ENCODE assay signal across 8 mouse cellular contexts in genomic region chr11:78512025-78512957, GRCm38 (mm10). TPM values are rescaled to one million over a fixed set of nuclear protein-coding genes. Genes with fewer than 3 reads are reported as not detected.
DNase-seq lines count a peak whose midpoint lies in the region; ATAC-seq and TF ChIP-seq lines count a peak whose summit lies in the region.

Gene Tmem199, minus strand, starts transcription at chr11:78512172.
Gene Poldip2, plus strand, starts transcription at chr11:78512193.

- peaks cover 64% of the 10 kb centered on the region for H3K36me3 ChIP-seq in G1E (replicated peaks)
- H3K36me3 ChIP-seq in forebrain, postnatal 0 days (ENCODE audit: insufficient read depth), result peaks cover 44% of the 10 kb centered on the region
- peaks cover 56% of the 10 kb centered on the region for H3K36me3 ChIP-seq in lung, embryonic 15.5 days

- under 1% methylated on average over 67 of the region's 67 CpGs for WGBS in forebrain, postnatal 0 days
- 0% methylated on average over 66 of the region's 67 CpGs for WGBS in lung, embryonic 15.5 days

- DNase-seq in G1E (ENCODE audit: low spot score), result peak; percentile 96
- DNase-seq in cerebellum, adult 18-20 months, result peak; percentile 89 to 91
- DNase-seq in forebrain, postnatal 0 days, result peak; percentile 95
- peak; percentile 92 for DNase-seq in heart, postnatal 4 days
- peak; percentile 81 to 85 for DNase-seq in layer of hippocampus, adult 8-10 months (ENCODE audit: low spot score in 2 of 2)
- peak; percentile 84 for DNase-seq in ovary, adult 18-20 months (ENCODE audit: low spot score)
- peak; percentile 94 for DNase-seq in thymus, postnatal 0 days (ENCODE audit: low spot score)

- H3K4me2 ChIP-seq in forebrain, postnatal 0 days (ENCODE audit: low read depth), result peak within 1 kb of the TSS; percentile 92
- peak within 1 kb of the TSS; percentile 83 for H3K4me2 ChIP-seq in lung, embryonic 15.5 days

- peak within 1 kb of the TSS; percentile 99 for H3K9ac ChIP-seq in forebrain, postnatal 0 days
- peak within 1 kb of the TSS; percentile 85 for H3K9ac ChIP-seq in lung, embryonic 15.5 days

- no peaks in the 10 kb centered on the region for H3K27me3 ChIP-seq in G1E (ENCODE audit: insufficient read depth, low read length)
- H3K27me3 ChIP-seq in forebrain, postnatal 0 days (ENCODE audit: insufficient read depth, low read length), result no peaks in the 10 kb centered on the region
- no peaks in the 10 kb centered on the region for H3K27me3 ChIP-seq in lung, embryonic 15.5 days

- no peak for TF ChIP-seq CTCF in G1E (IDR thresholded peaks at IDR 0.05; ENCODE audit: low read depth, low read length)
- no peak for TF ChIP-seq CTCF in forebrain, postnatal 0 days (IDR thresholded peaks at IDR 0.05; ENCODE audit: low read depth)

- peak within 1 kb of the TSS; percentile 91 for H3K4me3 ChIP-seq in G1E (ENCODE audit: low read depth, low read length)
- H3K4me3 ChIP-seq in forebrain, postnatal 0 days (ENCODE audit: low read depth, low read length), result peak within 1 kb of the TSS; percentile 99
- H3K4me3 ChIP-seq in lung, embryonic 15.5 days, result peak within 1 kb of the TSS; percentile 61

- H3K27ac ChIP-seq in forebrain, postnatal 0 days (ENCODE audit: low read depth, low read length), result peak within 1 kb of the TSS; percentile 87
- peak within 1 kb of the TSS; percentile 74 for H3K27ac ChIP-seq in lung, embryonic 15.5 days

- H3K9me3 ChIP-seq in G1E (replicated peaks), result no peaks in the 10 kb centered on the region
- no peaks in the 10 kb centered on the region for H3K9me3 ChIP-seq in forebrain, postnatal 0 days (ENCODE audit: low read length)
- H3K9me3 ChIP-seq in lung, embryonic 15.5 days, result no peaks in the 10 kb centered on the region

- peak; percentile 81 for ATAC-seq in G1E (ENCODE audit: extremely low read depth, insufficient number of reproducible peaks, low FRiP score, poor library complexity, severe bottlenecking)
- peak; percentile 98 for ATAC-seq in forebrain, postnatal 0 days
- ATAC-seq in lung, embryonic 15.5 days (ENCODE audit: borderline replicate concordance, extremely low read depth, low FRiP score, low TSS enrichment), result peak; percentile 96

- peaks cover 36% of the 10 kb centered on the region for H3K4me1 ChIP-seq in G1E (ENCODE audit: insufficient read depth, low read depth, low read length)
- H3K4me1 ChIP-seq in forebrain, postnatal 0 days (ENCODE audit: insufficient read depth), result peaks cover 14% of the 10 kb centered on the region; the same call in 1 of the 2 replicates
- peaks cover 17% of the 10 kb centered on the region for H3K4me1 ChIP-seq in lung, embryonic 15.5 days

RNA-seq across cellular contexts. Expression of gene Tmem199, which starts in this region (rescaled TPM):
- total RNA-seq in G1E (2014; fragmentation: Nextera tagmentation), result 19.7 and 25.8 TPM in 2 replicates
- total RNA-seq in G1E (2017), result 51.6 and 60.5 TPM in 2 replicates
- polyA plus RNA-seq in G1E (2012), result 15.8 and 17.4 TPM in 2 replicates
- total RNA-seq in forebrain, postnatal 0 days (2014; rRNA removed), result 64.8 and 73.2 TPM in 2 replicates
- 84.2 and 86.0 TPM in 2 replicates for polyA plus RNA-seq in forebrain, postnatal 0 days (2015; fragmentation: Nextera tagmentation; extraction: Ambion mirVana)
- total RNA-seq in heart, postnatal 4 days (2021), result 10 to 100 TPM; 18.3 to 19.6 TPM
- 10 to 100 TPM; 46.7 to 52.3 (median 49.9) TPM for total RNA-seq in layer of hippocampus, adult 8-10 months (2022)
- polyA plus RNA-seq in lung, embryonic 15.5 days (2015; fragmentation: Nextera tagmentation; extraction: Ambion mirVana), result 44.4 and 48.3 TPM in 2 replicates
- 53.6 and 54.2 TPM in 2 replicates for polyA plus RNA-seq in thymus, postnatal 0 days (2015; fragmentation: Nextera tagmentation; extraction: Ambion mirVana)

RNA-seq across cellular contexts. Expression of gene Poldip2, which starts in this region (rescaled TPM):
- total RNA-seq in G1E (2014; fragmentation: Nextera tagmentation) (72.5 and 92.3 TPM in 2 replicates), G1E (2017) (62.0 and 72.9 TPM in 2 replicates)
- polyA plus RNA-seq in G1E (2012), result 66.1 and 73.0 TPM in 2 replicates
- total RNA-seq in forebrain, postnatal 0 days (2014; rRNA removed), result 139 and 157 TPM in 2 replicates
- polyA plus RNA-seq in forebrain, postnatal 0 days (2015; fragmentation: Nextera tagmentation; extraction: Ambion mirVana), result 165 and 175 TPM in 2 replicates
- 100 to 1,000 TPM; 148 to 152 TPM for total RNA-seq in heart, postnatal 4 days (2021)
- 100 to 1,000 TPM; 106 to 123 (median 116) TPM for total RNA-seq in layer of hippocampus, adult 8-10 months (2022)
- 158 TPM in 2 replicates for polyA plus RNA-seq in lung, embryonic 15.5 days (2015; fragmentation: Nextera tagmentation; extraction: Ambion mirVana)
- 90.1 and 95.8 TPM in 2 replicates for polyA plus RNA-seq in thymus, postnatal 0 days (2015; fragmentation: Nextera tagmentation; extraction: Ambion mirVana)

Comparison
In these comparisons a context has a peak if more than half of its experiments do, and no peak if none do; other contexts are left out.
1. Peak in every context shown above with its lines: DNase-seq, ATAC-seq, H3K4me3 ChIP-seq and H3K27ac ChIP-seq.